Mouse (Mus musculus) right cerebral cortex, adult 18-20 months (tissue): ENCODE measurements around the gene Pgam2.
"Not testable (repeated sequence)": the region's sequence is repeated elsewhere in the genome, so short reads cannot be mapped to it uniquely, and the experiment has no call there.

Experiments
- DNase-seq: peaks from one replicate; pipeline ENCODE4 v3.0.0; 2022; ENCODE audit warnings: mixed read lengths

Gene Pgam2

GRCm38 (mm10) chr11:5803551-5803981 is at the start of gene Pgam2:
TSS of gene Pgam2 (minus strand) at chr11:5803733.
- peak; percentile 38 for DNase-seq

DNA sequence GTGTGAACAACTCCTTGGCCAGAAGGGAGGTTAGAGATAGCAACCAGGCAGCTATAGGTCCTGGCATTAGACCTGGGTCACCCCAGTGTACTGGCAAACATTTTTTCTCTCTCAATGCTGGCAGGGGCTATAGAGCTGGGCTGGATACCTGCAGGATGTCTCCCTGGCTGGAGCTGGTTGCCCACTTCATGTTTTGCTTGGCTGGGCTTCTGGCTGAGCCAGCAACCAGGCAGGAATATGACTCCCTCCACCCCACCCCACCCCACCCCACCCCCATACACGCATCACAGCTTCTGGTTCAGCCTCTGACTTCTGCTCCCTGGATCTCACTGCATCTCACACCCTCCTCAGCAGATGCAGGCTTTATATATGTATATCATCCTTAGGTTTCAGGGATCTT is 48.8 kb upstream of the Pgam2 start:
- DNase-seq, result no peak

DNA sequence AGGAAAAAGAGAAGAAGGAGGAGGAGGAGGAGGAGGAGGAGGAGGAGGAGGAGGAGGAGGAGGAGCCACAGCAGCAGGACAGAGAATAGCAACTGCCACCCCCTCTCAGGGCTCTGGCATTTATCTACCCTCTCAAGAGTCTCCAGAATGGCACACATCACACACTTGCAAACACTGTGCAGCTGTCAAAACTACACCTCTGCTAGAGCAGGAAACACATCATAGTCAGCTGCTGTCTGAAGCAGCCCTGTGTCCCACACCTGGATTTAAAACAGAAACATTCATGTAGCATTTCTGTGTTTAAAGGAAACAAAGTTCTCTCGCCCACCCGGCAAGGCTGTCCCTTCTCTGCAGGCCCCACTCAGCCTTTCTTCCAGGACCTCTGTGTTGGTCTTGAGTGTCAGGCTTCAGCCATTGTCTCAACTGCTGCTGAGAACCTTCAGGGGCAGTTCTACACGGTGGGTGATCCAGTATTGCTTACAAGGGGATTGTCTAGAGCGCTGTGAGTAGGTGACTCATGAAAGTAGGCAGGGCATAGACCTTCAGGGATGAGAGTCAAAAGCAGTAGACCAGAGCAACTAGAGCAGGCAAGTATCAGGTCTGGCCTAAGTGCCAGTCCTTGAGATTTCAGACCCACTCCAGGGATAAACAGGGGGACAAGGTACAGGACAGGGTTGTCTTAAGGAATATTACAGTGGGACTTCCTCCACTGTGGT is 47.6 kb upstream of the Pgam2 start:
- DNase-seq, result no peak

DNA sequence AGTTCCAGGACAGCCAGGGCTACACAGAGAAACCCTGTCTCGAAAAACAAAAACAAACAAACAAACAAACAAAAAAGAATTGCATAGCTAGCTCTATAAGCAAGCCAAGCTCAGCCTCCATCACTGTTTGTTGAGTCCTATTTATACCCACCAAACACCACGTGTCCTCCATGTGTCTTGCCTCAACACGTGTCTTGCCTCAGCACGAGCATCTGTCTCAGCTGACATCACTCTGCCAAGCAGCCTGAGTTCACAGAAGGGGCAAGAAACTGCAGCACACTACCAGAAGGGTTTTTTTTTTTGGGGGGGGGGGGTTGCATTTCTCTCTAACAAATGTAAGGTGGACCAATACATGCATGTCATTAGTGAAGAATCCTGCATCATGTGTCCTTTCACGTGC is 46.9 kb upstream of the Pgam2 start:
- DNase-seq, result no peak

GRCm38 (mm10) chr11:5849316-5849715 is 45.8 kb upstream of the Pgam2 start:
- DNase-seq, result no peak

DNA sequence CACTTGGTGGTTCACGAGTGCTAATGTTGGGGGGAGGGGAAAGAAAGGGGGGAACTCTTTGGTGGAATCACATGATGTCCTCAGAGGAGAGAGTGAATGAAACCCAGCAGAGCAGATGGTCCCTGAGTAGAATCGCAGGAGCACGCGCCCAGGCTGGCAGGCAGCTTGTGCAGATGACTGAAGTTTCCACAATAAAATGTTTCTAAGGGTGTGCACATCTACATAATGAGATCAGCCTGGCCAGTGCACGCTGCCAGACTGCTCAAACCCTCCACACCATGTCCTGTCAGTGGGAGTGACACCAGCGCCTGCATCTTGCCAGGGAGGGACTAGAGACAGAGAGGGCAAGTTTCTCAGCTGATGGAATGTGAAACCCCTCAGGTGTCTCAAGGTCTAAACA is 45.2 kb upstream of the Pgam2 start:
- DNase-seq, result peak; percentile 64

DNA sequence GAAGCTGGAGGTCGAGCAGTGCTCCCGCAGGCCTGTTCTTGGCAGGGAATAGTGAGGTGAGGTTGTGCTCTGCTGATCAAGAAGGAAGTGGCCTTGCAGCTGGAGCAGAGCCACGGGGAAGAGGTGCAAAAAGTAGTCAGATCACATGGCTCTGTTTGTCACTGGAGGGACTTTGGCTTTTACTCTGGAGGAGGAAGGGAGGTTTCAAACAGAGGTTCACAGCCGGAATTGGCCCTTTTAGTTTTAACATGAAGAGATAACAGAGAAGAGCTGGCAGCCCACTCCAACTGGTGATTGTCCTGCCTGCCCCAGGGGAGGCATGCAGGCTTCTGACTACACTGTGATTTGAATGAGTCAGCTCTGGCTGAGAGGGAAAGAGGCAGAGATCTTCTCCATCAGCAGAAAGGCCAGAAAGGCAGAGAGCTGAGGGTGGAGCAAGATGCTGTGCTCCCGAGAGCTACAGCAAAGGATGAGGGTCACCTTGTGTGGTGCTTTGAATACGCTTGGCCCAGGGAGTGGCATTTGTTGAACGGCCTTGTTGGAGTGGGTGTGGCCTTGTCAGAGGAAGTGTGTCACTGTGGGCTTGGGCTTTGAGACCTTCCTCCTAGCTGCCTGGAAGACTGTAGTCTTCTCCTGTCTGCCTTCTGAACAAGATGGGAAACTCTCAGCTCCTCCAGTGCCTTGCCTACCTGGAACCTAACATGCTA is 43.3 kb upstream of the Pgam2 start:
- no peak for DNase-seq

- DNase-seq, result no peak
Measured at GRCm38 (mm10) chr11:5843131-5843530, 39.6 kb upstream of the Pgam2 start.

GRCm38 (mm10) chr11:5841751-5842150 is 38.2 kb upstream of the Pgam2 start:
- no peak for DNase-seq

- no peak for DNase-seq
Measured at GRCm38 (mm10) chr11:5840346-5840745, 36.8 kb upstream of the Pgam2 start.

DNA sequence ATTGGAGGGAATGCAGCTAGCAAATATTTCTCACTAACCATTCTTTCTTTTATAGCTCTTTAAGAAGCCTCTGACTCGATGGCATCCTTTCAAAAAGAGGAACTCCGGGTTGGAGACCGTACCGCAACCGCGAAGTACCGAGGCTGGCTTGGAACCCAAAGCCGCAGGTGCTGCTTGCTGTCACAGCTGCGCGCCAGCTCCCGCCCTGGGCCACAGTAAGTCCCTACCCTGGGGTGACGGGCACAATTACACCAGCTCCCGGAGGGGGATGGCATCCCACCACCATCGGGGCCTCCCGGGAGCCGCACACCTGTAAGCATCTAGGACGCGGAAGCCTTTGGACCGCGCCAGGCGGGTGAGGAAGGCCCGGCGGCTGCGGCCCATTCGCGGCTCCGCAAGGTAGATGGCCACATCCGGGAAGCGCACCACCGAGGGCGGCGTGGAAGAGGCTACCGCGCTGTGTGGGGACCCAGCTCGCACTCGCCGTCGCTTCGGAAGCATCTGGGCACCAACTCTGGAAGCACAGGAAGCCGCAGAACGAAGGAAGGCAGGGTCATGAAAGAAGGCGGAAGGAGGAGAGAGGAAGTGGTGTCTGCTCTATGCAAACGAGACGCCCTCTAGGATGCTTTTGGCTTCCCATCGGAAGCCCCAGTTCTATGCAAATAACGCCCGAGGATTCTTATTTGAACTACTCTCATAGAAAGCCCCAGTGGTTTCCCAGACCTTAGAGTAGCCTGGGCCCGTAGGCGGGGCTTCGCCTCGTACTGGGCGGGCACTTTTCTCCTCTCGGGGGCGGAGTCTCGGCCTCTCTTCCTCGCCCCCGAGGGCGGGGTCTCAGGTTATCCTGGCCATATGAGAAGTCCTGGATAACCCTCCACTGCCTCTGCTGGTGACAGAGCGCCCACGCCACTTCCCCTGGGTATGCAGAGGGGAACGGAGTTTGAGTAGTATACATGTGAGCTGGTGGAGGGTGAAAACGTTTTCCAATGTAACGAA is 34.0 kb upstream of the Pgam2 start, which contains the start of gene Polm:
Gene Polm (minus strand): TSS at position 766 of the 996 bp plus-strand sequence.
- peak; percentile 92 for DNase-seq

- no peak for DNase-seq
Measured at GRCm38 (mm10) chr11:5836126-5836525, 32.6 kb upstream of the Pgam2 start.

GRCm38 (mm10) chr11:5835057-5835456 is 31.5 kb upstream of the Pgam2 start:
- peak; percentile 23 for DNase-seq

GRCm38 (mm10) chr11:5834506-5834905 is 31.0 kb upstream of the Pgam2 start:
- DNase-seq, result no peak

GRCm38 (mm10) chr11:5829327-5829726 is 25.8 kb upstream of the Pgam2 start:
- DNase-seq, result no peak

GRCm38 (mm10) chr11:5828509-5829191 is 25.1 kb upstream of the Pgam2 start:
- no peak for DNase-seq

DNA sequence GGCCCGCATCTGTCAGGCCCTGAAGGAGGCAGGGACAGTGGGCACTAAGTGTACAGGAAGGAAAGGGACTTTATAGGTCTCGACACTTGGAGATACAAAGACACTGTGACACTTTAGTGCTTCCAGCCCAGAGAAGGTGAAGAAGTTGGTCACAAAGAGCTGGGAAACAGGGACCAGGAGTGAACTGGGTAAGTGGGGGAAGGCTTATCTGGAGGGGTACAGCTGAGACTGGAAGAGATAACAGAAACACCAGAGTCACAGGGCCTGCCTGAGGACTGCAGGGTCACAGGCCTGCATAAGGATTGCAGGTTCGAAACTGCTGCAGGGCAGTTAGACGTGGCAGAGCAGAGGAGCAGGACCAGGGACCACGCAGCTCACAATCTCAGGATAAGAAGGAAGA is 24.4 kb upstream of the Pgam2 start:
- no peak for DNase-seq

DNA sequence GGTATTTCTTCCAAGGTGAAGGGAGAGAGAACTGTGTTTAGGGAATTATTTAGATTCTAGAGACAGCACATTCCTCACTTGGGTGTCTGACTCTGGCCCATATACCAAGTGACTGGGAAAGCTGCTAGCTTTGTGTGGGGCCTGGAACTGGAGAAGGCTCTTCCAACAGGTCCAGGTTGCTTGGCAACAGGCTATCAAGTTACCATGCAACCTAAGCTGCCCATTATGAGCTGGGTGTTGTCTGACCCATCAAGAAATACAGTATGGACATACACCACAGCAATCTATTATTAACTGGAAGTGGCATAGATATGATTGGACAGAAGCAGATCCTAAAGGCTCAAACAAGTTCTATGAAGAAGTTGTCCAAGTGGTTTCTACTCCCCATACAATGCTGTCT is 21.9 kb upstream of the Pgam2 start:
- DNase-seq, result no peak

- DNase-seq, result no peak
Measured at GRCm38 (mm10) chr11:5819223-5819622, 15.7 kb upstream of the Pgam2 start.

- DNase-seq, result no peak
Measured at GRCm38 (mm10) chr11:5813381-5813780, 9.8 kb upstream of the Pgam2 start.

- DNase-seq, result not testable (repeated sequence)
Measured at GRCm38 (mm10) chr11:5809487-5809886, 6.0 kb upstream of the Pgam2 start.

GRCm38 (mm10) chr11:5807956-5808355 is 4.4 kb upstream of the Pgam2 start:
- DNase-seq, result no peak

- DNase-seq, result no peak
Measured at GRCm38 (mm10) chr11:5805711-5806110, 2.2 kb upstream of the Pgam2 start.
